Mouse (Mus musculus): ENCODE results near the gene Pimreg. TPM values are rescaled to one million over a fixed set of nuclear protein-coding genes. Genes with fewer than 3 reads are reported as not detected.

Pimreg gene
- polyA plus RNA-seq, 1 experiment: not detected

DNA sequence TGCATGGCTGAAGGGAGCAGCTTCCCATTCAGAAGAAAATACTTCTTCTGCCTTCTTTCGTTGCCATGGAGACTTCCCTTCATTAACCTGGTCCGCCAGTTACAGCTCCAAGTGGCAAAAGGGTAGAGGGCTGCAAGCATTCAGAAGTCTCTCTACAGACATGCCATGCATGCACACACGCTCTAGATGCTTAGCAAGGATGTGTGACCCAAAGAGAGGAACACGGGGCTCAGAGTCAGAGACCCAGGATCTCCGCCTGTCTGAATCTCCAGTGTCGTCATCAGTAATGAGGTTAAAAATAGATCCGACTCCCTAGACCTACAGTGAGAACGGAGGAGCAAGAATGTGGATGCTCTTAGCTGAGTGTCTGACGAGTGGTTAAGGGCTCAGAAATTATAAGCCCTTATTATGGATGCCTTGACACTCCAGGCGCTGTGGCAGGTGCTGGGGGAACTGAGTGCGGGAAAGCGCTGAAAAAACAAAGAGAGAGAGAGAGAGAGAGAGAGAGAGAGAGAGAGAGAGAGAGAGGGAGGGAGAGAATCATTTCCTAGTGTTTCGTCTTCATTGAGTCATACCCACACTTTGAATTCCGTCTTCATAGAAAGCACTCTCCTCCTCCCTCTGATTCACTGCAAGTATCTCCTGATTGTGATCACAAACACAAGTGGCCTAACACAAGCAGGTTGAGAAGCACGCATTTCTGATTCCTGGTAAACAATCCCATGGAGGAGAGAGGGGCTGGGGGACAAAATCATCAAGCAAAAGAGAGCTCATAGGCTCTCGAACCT, 2.0 kb upstream of the Pimreg start:
- Histone ChIP-seq H3K4me3 (ENCODE audit: insufficient read depth, low read depth, low read length) (no peak overlapping the region), H3K27ac (ENCODE audit: insufficient read depth, low read depth, low read length) (peak overlapping the region; percentile 38), H3K4me1 (ENCODE audit: control insufficient read depth, insufficient read depth, low read length) (peaks cover 27% of the 10 kb centered on the region)
- 15% methylated on average over 16 of the region's 16 CpGs for WGBS
- TF ChIP-seq POLR2A (IDR thresholded peaks at IDR 0.05; ENCODE audit: insufficient read depth, low read depth, low read length): no peak
- TF ChIP-seq CTCF (IDR thresholded peaks at IDR 0.05; ENCODE audit: insufficient read depth, low read depth, low read length): no peak

DNA sequence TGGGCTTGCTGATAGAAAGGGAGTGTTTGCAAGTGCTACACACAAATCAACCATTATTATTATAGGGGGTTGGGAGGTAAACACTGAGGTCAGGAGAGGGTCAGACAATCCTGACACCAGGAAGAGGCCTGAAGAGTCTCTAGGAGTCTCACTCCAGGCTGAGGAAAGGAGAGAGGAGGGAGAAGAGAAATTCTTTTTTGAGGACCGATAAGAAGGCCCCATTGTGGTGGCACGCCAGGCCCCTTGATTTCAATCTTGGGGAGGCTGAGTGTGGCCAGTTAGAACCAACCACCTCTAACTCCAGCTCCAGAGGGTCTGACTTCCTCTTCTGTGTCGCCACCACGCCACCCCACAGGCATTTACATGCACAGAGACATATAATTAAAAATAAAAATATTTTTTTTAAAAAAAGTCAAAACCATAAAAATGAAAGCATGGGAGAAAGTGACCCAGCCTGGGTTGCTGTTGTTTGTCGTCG, 503 bp upstream of the Pimreg start:
- WGBS: 35% methylated on average over 6 of the region's 6 CpGs
- no peak overlapping the region for H3K27ac ChIP-seq (ENCODE audit: insufficient read depth, low read depth, low read length)
- H3K4me1 ChIP-seq (ENCODE audit: control insufficient read depth, insufficient read depth, low read length): peaks cover 27% of the 10 kb centered on the region
- no peak overlapping the region for H3K4me3 ChIP-seq (ENCODE audit: insufficient read depth, low read depth, low read length)
- TF ChIP-seq CTCF (IDR thresholded peaks at IDR 0.05; ENCODE audit: insufficient read depth, low read depth, low read length) (no peak), POLR2A (IDR thresholded peaks at IDR 0.05; ENCODE audit: insufficient read depth, low read depth, low read length) (no peak)

DNA sequence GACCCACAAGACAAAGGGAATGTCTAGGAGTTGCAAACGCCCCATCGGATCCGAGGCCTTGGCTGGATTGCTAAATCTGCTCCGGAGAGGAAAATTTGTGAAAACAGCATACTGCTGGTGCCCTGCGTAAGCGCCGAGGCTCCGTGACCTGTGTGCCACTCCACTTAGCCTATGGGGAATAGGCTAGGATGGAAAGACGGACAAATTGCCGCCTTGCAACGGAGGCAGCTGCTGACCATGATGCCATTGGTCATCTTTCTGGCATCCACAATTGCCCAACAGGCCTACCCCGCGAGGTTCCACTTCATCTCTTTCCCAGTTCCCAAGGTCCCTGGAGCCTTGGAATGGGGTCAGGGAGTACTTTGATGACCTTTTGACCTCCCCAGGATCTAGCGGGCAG, 799 bp downstream of the Pimreg start:
- peaks cover 27% of the 10 kb centered on the region for H3K4me1 ChIP-seq (ENCODE audit: control insufficient read depth, insufficient read depth, low read length)
- 2% methylated on average over 14 of the region's 14 CpGs for WGBS
- no peak overlapping the region for H3K27ac ChIP-seq (ENCODE audit: insufficient read depth, low read depth, low read length)
- H3K4me3 ChIP-seq (ENCODE audit: insufficient read depth, low read depth, low read length): no peak overlapping the region; the same call in 1 of the 2 replicates
- TF ChIP-seq CTCF (IDR thresholded peaks at IDR 0.05; ENCODE audit: insufficient read depth, low read depth, low read length) (no peak), POLR2A (IDR thresholded peaks at IDR 0.05; ENCODE audit: insufficient read depth, low read depth, low read length) (no peak)

DNA sequence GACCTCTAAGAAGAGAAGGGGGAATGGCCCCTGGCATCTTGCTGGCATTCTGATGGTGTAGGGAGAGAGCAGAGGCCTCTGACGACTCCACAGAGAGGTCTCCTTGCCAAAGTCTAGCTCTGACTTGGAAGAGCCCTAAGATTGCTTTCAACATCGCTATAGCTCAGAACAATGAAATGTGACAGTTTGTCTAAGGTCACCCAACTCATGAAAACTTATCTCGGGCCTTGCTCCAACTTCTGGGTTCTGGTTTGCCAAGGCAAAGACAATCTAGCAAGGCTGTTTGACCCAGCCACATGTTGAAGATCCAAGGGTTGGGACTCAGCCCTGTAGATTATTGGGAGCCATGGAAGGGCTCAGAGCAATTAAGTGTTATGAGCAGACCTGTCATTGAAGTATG, 2.4 kb downstream of the Pimreg start:
- no peak overlapping the region for H3K27ac ChIP-seq (ENCODE audit: insufficient read depth, low read depth, low read length)
- 65% methylated on average over 3 of the region's 3 CpGs for WGBS
- TF ChIP-seq POLR2A (IDR thresholded peaks at IDR 0.05; ENCODE audit: insufficient read depth, low read depth, low read length) (no peak), CTCF (IDR thresholded peaks at IDR 0.05; ENCODE audit: insufficient read depth, low read depth, low read length) (no peak)
- no peak overlapping the region for H3K4me3 ChIP-seq (ENCODE audit: insufficient read depth, low read depth, low read length)
- H3K4me1 ChIP-seq (ENCODE audit: control insufficient read depth, insufficient read depth, low read length): peaks cover 25% of the 10 kb centered on the region

DNA sequence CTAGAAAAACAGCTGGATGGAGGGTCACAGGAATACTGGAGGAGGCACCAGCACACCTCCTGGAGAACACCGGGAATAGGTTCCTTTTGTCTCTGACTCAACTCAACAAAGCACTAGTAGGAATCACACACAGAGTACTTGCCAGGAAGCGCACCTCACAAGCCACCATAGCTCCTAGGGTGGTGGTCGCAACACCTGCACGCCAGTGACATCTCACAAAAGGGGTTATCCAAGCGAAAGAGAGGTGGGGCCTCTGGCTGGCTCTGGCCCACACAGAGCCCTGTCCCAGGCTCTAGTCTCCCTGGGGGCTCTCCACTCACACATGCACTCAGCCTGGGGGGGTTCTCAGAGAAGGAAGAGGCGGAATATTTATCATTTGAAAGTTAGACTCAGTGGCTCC, 6.9 kb downstream of the Pimreg start:
- no peak overlapping the region for H3K4me3 ChIP-seq (ENCODE audit: insufficient read depth, low read depth, low read length)
- peaks cover 18% of the 10 kb centered on the region for H3K4me1 ChIP-seq (ENCODE audit: control insufficient read depth, insufficient read depth, low read length)
- no peak overlapping the region for H3K27ac ChIP-seq (ENCODE audit: insufficient read depth, low read depth, low read length)
- 73% methylated on average over 6 of the region's 6 CpGs for WGBS
- TF ChIP-seq POLR2A (IDR thresholded peaks at IDR 0.05; ENCODE audit: insufficient read depth, low read depth, low read length): no peak
- no peak for TF ChIP-seq CTCF (IDR thresholded peaks at IDR 0.05; ENCODE audit: insufficient read depth, low read depth, low read length)

DNA sequence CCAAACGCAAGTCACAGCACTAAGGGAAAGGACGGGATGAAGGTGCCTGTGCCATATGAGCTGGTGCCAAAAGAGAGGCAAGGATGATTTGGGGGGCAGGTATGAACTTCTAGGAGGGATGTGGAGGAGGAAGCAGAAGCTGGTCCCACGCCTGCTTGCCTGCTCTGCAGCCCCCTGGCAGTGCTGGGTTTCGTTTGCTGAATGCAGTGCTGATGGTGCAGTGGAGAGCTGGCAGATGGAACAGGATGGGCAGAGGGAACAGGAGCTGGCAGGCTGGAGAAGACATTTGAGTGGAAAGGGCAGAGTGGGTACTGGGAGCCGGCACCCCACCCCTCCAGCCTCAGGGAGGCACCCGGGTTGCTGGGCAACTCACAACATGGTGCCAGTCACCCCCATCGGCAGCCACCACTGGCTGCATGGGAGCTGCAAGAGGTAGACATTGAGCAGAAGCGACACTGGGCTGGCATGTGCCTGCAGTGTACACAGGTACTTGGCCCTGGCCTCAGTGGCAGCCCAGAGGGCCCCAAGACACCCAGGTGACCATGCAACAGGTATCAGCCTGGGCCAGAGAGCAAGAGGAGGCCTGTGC, 7.4 kb downstream of the Pimreg start:
- WGBS: 70% methylated on average over 8 of the region's 8 CpGs
- no peak overlapping the region for H3K4me3 ChIP-seq (ENCODE audit: insufficient read depth, low read depth, low read length)
- peaks cover 18% of the 10 kb centered on the region for H3K4me1 ChIP-seq (ENCODE audit: control insufficient read depth, insufficient read depth, low read length)
- no peak overlapping the region for H3K27ac ChIP-seq (ENCODE audit: insufficient read depth, low read depth, low read length)
- TF ChIP-seq CTCF (IDR thresholded peaks at IDR 0.05; ENCODE audit: insufficient read depth, low read depth, low read length) (no peak), POLR2A (IDR thresholded peaks at IDR 0.05; ENCODE audit: insufficient read depth, low read depth, low read length) (no peak)

DNA sequence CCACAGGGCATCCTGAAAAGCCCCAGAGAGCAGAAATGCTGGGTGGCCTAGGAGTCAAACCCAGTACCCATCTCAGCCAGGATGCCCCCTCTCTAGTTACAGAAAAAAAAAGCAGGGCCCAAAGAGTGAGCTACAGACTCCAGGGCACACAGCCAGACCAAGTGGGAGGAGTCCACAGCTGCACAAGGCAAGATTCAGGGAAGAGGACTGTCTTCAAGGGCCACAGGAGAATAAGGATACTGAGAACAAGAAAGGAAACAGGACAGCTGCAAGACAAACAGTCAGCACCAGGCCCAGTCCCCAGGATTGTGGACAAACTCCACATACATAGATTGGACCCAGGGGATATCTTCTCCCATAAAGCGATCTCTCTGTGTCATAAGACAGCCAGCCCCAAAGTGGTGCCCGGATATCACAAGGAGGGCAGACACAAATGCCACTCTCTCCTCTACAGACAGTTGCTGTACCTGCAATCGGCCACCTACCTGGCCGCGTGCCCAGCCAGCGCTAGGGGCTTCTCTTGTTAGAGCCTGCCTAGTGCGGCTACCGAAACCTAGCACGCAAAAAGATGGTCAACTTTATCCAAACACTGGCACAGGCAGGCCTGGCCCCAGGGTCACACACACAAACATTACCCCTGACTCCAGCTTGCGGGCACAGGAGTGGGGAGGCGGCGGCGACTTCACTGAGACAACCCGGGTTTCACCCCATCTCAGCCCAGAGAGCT, 8.5 kb downstream of the Pimreg start:
- Histone ChIP-seq H3K4me3 (ENCODE audit: insufficient read depth, low read depth, low read length) (peak overlapping the region; percentile 25; the same call in 1 of the 2 replicates), H3K27ac (ENCODE audit: insufficient read depth, low read depth, low read length) (no peak overlapping the region), H3K4me1 (ENCODE audit: control insufficient read depth, insufficient read depth, low read length) (peaks cover 18% of the 10 kb centered on the region)
- TF ChIP-seq CTCF (IDR thresholded peaks at IDR 0.05; ENCODE audit: insufficient read depth, low read depth, low read length): no peak
- TF ChIP-seq POLR2A (IDR thresholded peaks at IDR 0.05; ENCODE audit: insufficient read depth, low read depth, low read length): no peak
- WGBS: 41% methylated on average over 14 of the region's 14 CpGs

DNA sequence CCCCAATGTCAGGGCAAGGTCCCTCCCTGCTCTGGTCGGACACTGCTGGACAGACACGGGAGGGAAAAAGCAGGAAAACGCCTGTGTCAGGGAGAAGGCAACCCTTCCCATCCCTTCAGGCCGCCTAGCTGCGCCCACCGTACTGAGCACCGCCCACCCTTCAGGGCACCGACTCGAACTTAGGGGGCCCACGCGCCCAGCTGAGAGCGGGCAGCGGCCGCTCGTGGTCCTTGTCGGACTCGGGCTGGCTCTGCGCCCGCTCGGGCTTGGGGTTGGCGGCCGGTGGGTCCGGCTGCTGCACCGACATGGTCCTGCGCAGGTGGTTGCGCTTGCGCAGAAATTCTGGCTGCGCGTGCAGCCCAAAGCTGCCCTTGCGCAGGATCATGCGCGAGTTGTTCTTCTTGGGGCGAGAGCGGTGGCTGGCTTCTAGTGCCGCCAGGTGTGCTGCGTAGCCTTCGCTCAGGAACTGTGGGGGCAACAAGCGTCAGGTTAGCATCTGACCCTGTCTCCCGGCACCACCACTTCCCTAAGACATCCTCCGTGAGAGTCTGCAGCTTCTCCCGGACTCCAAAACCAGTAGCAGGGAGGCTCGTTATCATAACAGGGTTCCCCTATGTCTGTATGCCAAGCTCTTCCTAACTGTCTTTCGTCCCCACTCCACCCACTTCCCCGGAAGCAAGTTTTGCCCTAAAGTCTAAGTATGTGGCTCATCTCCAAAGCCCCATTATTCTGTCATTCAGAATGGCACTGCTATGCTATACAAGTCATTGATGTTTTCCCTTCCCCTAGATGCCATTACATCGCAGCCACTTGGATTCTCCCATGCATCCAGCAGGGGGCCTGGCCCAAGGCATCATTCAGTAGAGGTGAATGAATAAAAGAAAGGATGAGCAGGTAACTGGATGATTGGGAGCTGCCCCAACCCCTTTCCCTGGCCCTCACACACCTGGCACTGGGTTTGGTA, 9.3 kb downstream of the Pimreg start:
- no peak for TF ChIP-seq POLR2A (IDR thresholded peaks at IDR 0.05; ENCODE audit: insufficient read depth, low read depth, low read length)
- TF ChIP-seq CTCF (IDR thresholded peaks at IDR 0.05; ENCODE audit: insufficient read depth, low read depth, low read length): no peak; the same call in 1 of the 2 replicates
- Histone ChIP-seq H3K4me3 (ENCODE audit: insufficient read depth, low read depth, low read length) (peak overlapping the region; percentile 25), H3K27ac (ENCODE audit: insufficient read depth, low read depth, low read length) (no peak overlapping the region), H3K4me1 (ENCODE audit: control insufficient read depth, insufficient read depth, low read length) (peaks cover 22% of the 10 kb centered on the region)
- 16% methylated on average over 45 of the region's 45 CpGs for WGBS

All from olfactory bulb, adult 2 months (tissue).